Mouse (Mus musculus): ENCODE results near the gene Rab3gap2. TPM values are rescaled to one million over a fixed set of nuclear protein-coding genes. Genes with fewer than 3 reads are reported as not detected.

Gene Rab3gap2
- polyA plus RNA-seq, 1 experiment from 2014 or later = 22.0 TPM

DNA sequence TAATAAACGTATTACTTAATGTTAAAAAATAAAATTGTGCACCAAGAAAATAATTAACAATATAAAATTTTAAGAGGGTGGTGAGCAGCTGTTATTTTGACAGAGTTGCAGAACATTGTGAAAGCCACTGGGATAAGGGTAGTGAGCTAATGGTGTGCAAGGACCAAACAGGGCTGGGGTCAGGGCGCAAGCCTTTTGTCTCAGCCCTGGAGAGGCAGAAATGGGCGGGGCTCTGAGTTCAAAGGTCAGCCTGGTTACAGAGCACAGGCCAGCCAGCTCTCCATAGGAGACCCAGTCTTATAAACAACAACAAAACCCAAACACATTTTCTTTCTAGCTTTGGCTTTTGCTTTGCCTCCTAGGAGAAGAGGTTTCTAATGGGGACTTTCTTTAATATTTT is 52.8 kb downstream of the Rab3gap2 start:
- DNase-seq (ENCODE audit: low spot score) = peak; percentile 31
- no peak for ATAC-seq (ENCODE audit: insufficient number of reproducible peaks, low FRiP score, low TSS enrichment, low read depth)
- Histone ChIP-seq H3K36me3 (ENCODE audit: control insufficient read depth, insufficient read depth, low read length) (peaks cover 6% of the 10 kb centered on the region; the same call in 1 of the 2 replicates), H3K9ac (ENCODE audit: low read length) (no peak overlapping the region), H3K27ac (replicated peaks; ENCODE audit: low read depth, low read length) (no peak overlapping the region), H3K9me3 (ENCODE audit: control insufficient read depth, low read length) (no peaks in the 10 kb centered on the region), H3K4me1 (ENCODE audit: control insufficient read depth, insufficient read depth, low read length) (no peaks in the 10 kb centered on the region), H3K4me2 (ENCODE audit: low read depth, severe bottlenecking) (no peak overlapping the region), H3K4me3 (ENCODE audit: low read depth, low read length) (no peak overlapping the region), H3K27me3 (ENCODE audit: control insufficient read depth, insufficient read depth, low read length) (no peaks in the 10 kb centered on the region)
- WGBS = 51% methylated on average over 3 of the region's 3 CpGs

DNA sequence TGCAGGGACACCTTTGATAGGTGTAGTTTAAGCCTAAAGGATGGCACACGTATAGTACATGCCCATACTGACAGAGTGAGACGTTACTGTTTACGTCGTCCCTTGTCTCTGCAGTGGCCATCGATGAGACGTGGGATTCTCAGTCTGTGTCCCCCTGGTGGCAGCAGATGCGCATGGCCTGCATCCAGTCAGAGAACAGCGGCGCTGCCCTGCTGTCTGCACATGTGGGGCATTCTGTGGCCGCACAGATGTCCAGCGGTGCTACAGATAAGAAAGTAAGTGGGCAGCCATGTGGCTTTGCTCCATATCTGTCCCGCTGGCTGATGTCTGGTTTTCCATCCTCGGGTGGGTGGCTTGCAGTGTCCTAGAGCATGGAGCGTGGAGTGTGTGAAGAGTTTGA is 58.6 kb downstream of the Rab3gap2 start:
- H3K4me2 ChIP-seq (ENCODE audit: low read depth, severe bottlenecking) = no peak overlapping the region
- H3K4me3 ChIP-seq (ENCODE audit: low read depth, low read length) = no peak overlapping the region
- no peak for DNase-seq (ENCODE audit: low spot score)
- no peaks in the 10 kb centered on the region for H3K4me1 ChIP-seq (ENCODE audit: control insufficient read depth, insufficient read depth, low read length)
- no peak overlapping the region for H3K9ac ChIP-seq (ENCODE audit: low read length)
- no peak for ATAC-seq (ENCODE audit: insufficient number of reproducible peaks, low FRiP score, low TSS enrichment, low read depth)
- no peaks in the 10 kb centered on the region for H3K9me3 ChIP-seq (ENCODE audit: control insufficient read depth, low read length)
- peaks cover 3% of the 10 kb centered on the region; the same call in 1 of the 2 replicates for H3K36me3 ChIP-seq (ENCODE audit: control insufficient read depth, insufficient read depth, low read length)
- no peaks in the 10 kb centered on the region for H3K27me3 ChIP-seq (ENCODE audit: control insufficient read depth, insufficient read depth, low read length)
- H3K27ac ChIP-seq (replicated peaks; ENCODE audit: low read depth, low read length) = no peak overlapping the region
- WGBS = 65% methylated on average over 14 of the region's 14 CpGs

DNA sequence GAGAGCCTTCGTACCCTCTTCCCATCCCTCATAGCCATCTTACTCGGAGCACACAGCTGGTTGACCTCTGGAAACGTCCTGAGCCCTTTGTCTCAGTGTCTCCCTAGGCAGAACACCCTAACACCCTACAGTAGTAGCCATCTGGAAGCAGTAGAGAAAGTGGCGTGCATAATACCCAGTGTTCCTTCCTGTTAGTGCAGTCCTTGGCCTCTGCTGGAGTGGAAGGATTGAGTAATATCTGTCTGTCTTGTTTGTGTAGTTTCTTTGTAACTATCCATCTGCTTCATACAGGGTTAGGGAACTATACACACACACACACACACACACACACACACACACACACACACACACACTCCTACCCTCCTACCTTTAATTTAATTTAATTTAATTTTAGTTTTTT is 64.8 kb downstream of the Rab3gap2 start:
- Histone ChIP-seq H3K4me2 (ENCODE audit: low read depth, severe bottlenecking) (no peak overlapping the region), H3K4me1 (ENCODE audit: control insufficient read depth, insufficient read depth, low read length) (no peaks in the 10 kb centered on the region), H3K4me3 (ENCODE audit: low read depth, low read length) (no peak overlapping the region), H3K27me3 (ENCODE audit: control insufficient read depth, insufficient read depth, low read length) (no peaks in the 10 kb centered on the region), H3K9ac (ENCODE audit: low read length) (no peak overlapping the region), H3K9me3 (ENCODE audit: control insufficient read depth, low read length) (no peaks in the 10 kb centered on the region), H3K36me3 (ENCODE audit: control insufficient read depth, insufficient read depth, low read length) (peaks cover 6% of the 10 kb centered on the region; the same call in 1 of the 2 replicates), H3K27ac (replicated peaks; ENCODE audit: low read depth, low read length) (no peak overlapping the region)
- ATAC-seq (ENCODE audit: insufficient number of reproducible peaks, low FRiP score, low TSS enrichment, low read depth) (no peak), DNase-seq (ENCODE audit: low spot score) (no peak)
- 86% methylated on average over 4 of the region's 4 CpGs for WGBS

DNA sequence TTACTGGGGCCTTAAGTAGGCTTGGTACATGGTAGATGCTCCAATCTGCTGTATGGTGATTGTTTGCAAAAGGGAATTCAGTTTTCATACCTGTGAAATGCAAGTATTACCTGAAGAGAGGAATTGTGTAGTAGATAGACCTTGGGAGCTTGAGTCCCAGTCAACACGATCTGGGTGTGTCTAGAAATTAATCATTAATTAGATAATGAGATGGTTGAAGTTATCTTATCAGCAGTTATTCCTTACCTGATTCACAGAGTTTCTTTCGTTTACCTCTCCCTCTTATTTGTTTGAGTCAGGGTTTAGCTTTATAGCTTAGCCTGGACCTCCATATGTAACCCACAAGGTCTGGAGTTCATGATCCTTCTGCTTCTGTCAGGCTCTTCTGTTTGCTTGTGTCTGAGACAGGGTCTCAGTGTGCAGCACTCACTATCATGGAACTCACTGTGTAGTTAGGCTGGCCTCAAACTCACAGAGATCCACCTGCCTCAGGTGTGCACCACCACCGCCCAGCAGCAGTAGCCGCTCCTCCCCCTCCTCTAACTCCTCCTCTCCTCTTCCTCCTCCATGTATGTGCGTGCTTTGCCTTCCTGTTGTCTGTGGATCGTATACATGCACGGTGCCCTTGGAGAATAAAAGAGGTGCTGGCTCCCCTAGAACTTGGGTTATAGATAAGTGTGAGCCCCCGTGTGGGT is 66.6 kb downstream of the Rab3gap2 start:
- Histone ChIP-seq H3K4me1 (ENCODE audit: control insufficient read depth, insufficient read depth, low read length) (no peaks in the 10 kb centered on the region), H3K9me3 (ENCODE audit: control insufficient read depth, low read length) (no peaks in the 10 kb centered on the region), H3K36me3 (ENCODE audit: control insufficient read depth, insufficient read depth, low read length) (peaks cover 6% of the 10 kb centered on the region; the same call in 1 of the 2 replicates), H3K4me3 (ENCODE audit: low read depth, low read length) (no peak overlapping the region), H3K27me3 (ENCODE audit: control insufficient read depth, insufficient read depth, low read length) (no peaks in the 10 kb centered on the region), H3K4me2 (ENCODE audit: low read depth, severe bottlenecking) (no peak overlapping the region), H3K9ac (ENCODE audit: low read length) (no peak overlapping the region), H3K27ac (replicated peaks; ENCODE audit: low read depth, low read length) (no peak overlapping the region)
- DNase-seq (ENCODE audit: low spot score) (no peak), ATAC-seq (ENCODE audit: insufficient number of reproducible peaks, low FRiP score, low TSS enrichment, low read depth) (no peak)
- 93% methylated on average over 8 of the region's 8 CpGs for WGBS

DNA sequence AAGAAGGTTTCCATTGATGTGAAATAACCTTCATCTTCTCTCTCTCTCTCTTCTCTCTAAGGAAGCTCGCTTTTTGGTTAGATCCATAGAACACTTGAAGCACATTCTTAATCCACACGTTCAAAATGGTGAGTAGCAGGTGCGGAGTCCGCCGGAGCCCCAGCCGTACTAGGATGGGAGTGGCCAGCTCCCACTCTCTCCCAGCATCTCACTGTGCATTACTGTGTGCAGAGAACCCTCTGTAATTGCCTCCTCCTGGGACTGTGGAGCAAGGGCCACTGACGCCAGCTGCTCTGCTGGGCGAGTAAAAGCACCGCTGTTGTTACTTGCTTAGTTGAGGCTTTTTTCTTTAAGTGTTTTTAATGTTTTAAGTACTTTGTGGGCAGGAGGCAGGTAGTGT is 67.5 kb downstream of the Rab3gap2 start:
- H3K9ac ChIP-seq (ENCODE audit: low read length) = no peak overlapping the region
- no peaks in the 10 kb centered on the region for H3K4me1 ChIP-seq (ENCODE audit: control insufficient read depth, insufficient read depth, low read length)
- H3K27me3 ChIP-seq (ENCODE audit: control insufficient read depth, insufficient read depth, low read length) = no peaks in the 10 kb centered on the region
- ATAC-seq (ENCODE audit: insufficient number of reproducible peaks, low FRiP score, low TSS enrichment, low read depth) = no peak
- no peak overlapping the region for H3K27ac ChIP-seq (replicated peaks; ENCODE audit: low read depth, low read length)
- DNase-seq (ENCODE audit: low spot score) = no peak
- peaks cover 8% of the 10 kb centered on the region; the same call in 1 of the 2 replicates for H3K36me3 ChIP-seq (ENCODE audit: control insufficient read depth, insufficient read depth, low read length)
- H3K4me2 ChIP-seq (ENCODE audit: low read depth, severe bottlenecking) = no peak overlapping the region
- H3K4me3 ChIP-seq (ENCODE audit: low read depth, low read length) = no peak overlapping the region
- H3K9me3 ChIP-seq (ENCODE audit: control insufficient read depth, low read length) = no peaks in the 10 kb centered on the region
- 92% methylated on average over 9 of the region's 9 CpGs for WGBS

DNA sequence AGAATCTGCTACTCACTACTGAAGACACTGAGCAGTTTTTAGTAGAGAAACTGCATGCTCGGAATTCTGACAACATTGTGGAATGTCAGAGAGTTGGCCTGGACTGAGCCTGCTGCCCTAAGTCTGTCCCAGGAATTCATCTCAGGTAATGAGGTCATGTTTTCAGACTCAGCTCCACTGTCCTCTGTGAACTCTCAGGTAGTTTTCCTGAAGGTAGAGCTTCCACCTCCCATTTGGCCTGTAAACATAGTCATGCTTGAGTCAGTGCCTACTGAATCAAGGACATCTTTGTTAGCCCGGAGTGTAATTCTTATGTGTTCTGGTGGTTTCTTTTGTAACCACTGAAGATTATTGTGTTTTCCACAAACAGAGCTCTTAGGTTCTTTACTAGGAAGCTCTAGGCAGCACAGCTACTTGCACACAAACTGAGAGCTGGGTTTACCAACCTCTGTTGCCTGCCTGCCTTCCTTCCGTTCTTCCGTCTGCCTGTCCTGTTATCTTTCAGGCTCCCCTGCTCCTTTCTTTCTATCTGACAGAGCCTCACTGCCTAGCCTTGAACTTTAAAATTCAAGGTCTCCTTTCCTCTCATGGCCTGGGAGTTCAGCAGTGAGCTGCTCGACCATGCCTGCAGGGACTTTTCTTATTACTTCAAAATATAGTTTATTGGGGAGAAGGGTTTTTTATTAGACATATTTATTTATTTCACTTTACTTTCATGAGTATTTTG is 71.1 kb downstream of the Rab3gap2 start:
- Histone ChIP-seq H3K4me2 (ENCODE audit: low read depth, severe bottlenecking) (no peak overlapping the region), H3K9ac (ENCODE audit: low read length) (no peak overlapping the region), H3K27me3 (ENCODE audit: control insufficient read depth, insufficient read depth, low read length) (no peaks in the 10 kb centered on the region), H3K36me3 (ENCODE audit: control insufficient read depth, insufficient read depth, low read length) (peaks cover 10% of the 10 kb centered on the region; the same call in 1 of the 2 replicates), H3K4me3 (ENCODE audit: low read depth, low read length) (no peak overlapping the region), H3K9me3 (ENCODE audit: control insufficient read depth, low read length) (no peaks in the 10 kb centered on the region), H3K4me1 (ENCODE audit: control insufficient read depth, insufficient read depth, low read length) (no peaks in the 10 kb centered on the region), H3K27ac (replicated peaks; ENCODE audit: low read depth, low read length) (no peak overlapping the region)
- DNase-seq (ENCODE audit: low spot score) (no peak), ATAC-seq (ENCODE audit: insufficient number of reproducible peaks, low FRiP score, low TSS enrichment, low read depth) (no peak)
- 88% methylated on average over 5 of the region's 5 CpGs for WGBS

DNA sequence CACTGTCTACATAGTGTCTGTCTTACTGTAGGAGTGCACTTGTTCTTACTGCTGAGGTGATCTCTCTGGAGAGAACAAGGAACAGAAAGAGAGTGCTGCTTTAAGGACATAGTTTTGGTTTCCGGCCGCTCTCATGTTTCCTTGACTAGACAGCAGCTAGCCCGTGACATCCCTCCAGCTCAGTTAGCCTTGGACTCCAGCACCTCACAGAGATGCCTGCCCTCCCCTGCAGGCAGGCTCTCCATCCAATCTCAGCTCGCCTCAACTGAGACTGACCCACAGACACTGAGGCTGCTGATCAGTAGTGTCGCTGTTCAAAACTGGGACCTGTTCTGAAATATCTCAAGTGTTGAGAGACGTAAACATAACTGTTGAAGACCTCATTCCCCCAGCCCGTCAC is 72.1 kb downstream of the Rab3gap2 start:
- no peak for DNase-seq (ENCODE audit: low spot score)
- 94% methylated on average over 7 of the region's 7 CpGs for WGBS
- Histone ChIP-seq H3K27ac (replicated peaks; ENCODE audit: low read depth, low read length) (no peak overlapping the region), H3K9me3 (ENCODE audit: control insufficient read depth, low read length) (no peaks in the 10 kb centered on the region), H3K36me3 (ENCODE audit: control insufficient read depth, insufficient read depth, low read length) (peaks cover 8% of the 10 kb centered on the region; the same call in 1 of the 2 replicates), H3K4me1 (ENCODE audit: control insufficient read depth, insufficient read depth, low read length) (no peaks in the 10 kb centered on the region), H3K9ac (ENCODE audit: low read length) (no peak overlapping the region), H3K27me3 (ENCODE audit: control insufficient read depth, insufficient read depth, low read length) (no peaks in the 10 kb centered on the region), H3K4me2 (ENCODE audit: low read depth, severe bottlenecking) (no peak overlapping the region), H3K4me3 (ENCODE audit: low read depth, low read length) (no peak overlapping the region)
- ATAC-seq (ENCODE audit: insufficient number of reproducible peaks, low FRiP score, low TSS enrichment, low read depth) = no peak

DNA sequence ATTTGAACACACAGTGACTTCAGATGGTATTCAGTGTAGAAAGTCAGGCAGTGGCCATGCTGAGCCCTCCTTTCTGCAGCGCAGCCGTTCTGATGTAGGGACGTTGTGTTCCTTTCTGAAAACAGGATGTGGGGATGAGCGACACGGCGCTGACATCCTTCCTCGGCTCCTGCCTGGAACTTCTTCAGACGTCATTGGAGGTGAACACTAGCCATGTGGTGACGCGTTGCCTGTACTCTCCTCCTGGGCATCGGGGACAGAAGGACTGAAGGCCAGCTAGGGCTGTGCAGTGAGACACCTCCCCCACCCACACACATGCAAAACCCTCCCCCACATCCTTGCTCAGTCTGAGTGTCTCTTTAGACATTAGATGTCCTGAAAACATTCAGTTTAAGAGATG is 73.1 kb downstream of the Rab3gap2 start:
- 90% methylated on average over 11 of the region's 11 CpGs for WGBS
- Histone ChIP-seq H3K9ac (ENCODE audit: low read length) (no peak overlapping the region), H3K27me3 (ENCODE audit: control insufficient read depth, insufficient read depth, low read length) (no peaks in the 10 kb centered on the region), H3K4me1 (ENCODE audit: control insufficient read depth, insufficient read depth, low read length) (no peaks in the 10 kb centered on the region), H3K36me3 (ENCODE audit: control insufficient read depth, insufficient read depth, low read length) (peaks cover 8% of the 10 kb centered on the region; the same call in 1 of the 2 replicates), H3K9me3 (ENCODE audit: control insufficient read depth, low read length) (no peaks in the 10 kb centered on the region), H3K27ac (replicated peaks; ENCODE audit: low read depth, low read length) (no peak overlapping the region), H3K4me2 (ENCODE audit: low read depth, severe bottlenecking) (no peak overlapping the region), H3K4me3 (ENCODE audit: low read depth, low read length) (no peak overlapping the region)
- ATAC-seq (ENCODE audit: insufficient number of reproducible peaks, low FRiP score, low TSS enrichment, low read depth) (no peak), DNase-seq (ENCODE audit: low spot score) (no peak)
